Mouse (Mus musculus): ENCODE data around the gene Tvp23b.

- no peak for TF ChIP-seq CTCF (IDR thresholded peaks at IDR 0.05; ENCODE audit: borderline replicate concordance, insufficient read depth, low read depth, low read length)
- no peak for TF ChIP-seq POLR2A (IDR thresholded peaks at IDR 0.05; ENCODE audit: borderline replicate concordance, insufficient read depth, low read length)
These were observed 13.7 kb upstream of the Tvp23b start for GRCm38 (mm10) chr11:62865562-62865961.
